Mouse (Mus musculus): ENCODE data around the gene Mthfsd. TPM values are rescaled to one million over a fixed set of nuclear protein-coding genes. Genes with fewer than 3 reads are reported as not detected.

The Mthfsd gene
- polyA plus RNA-seq, 3 experiments from 2014 or later, result 17.1 to 32.0 (median 20.7) TPM

GRCm38 (mm10) chr8:121088281-121088680 lies 19.9 kb downstream of the Mthfsd start:
- no peak for ATAC-seq

GRCm38 (mm10) chr8:121086004-121086900 lies 21.9 kb downstream of the Mthfsd start:
- ATAC-seq, result no peak

- ATAC-seq, result no peak
Observed at GRCm38 (mm10) chr8:121085561-121085960, 22.6 kb downstream of the Mthfsd start.

GRCm38 (mm10) chr8:121085011-121085410 lies 23.2 kb downstream of the Mthfsd start:
- ATAC-seq, result no peak

GRCm38 (mm10) chr8:121084210-121084951 lies 23.8 kb downstream of the Mthfsd start, which contains the start of gene Foxf1:
Foxf1 (plus strand) TSS chr8:121084386.
- no peak for ATAC-seq

GRCm38 (mm10) chr8:121083936-121084209 lies 24.3 kb downstream of the Mthfsd start:
- no peak for ATAC-seq

GRCm38 (mm10) chr8:121083093-121083935 lies 24.9 kb downstream of the Mthfsd start:
- no peak for ATAC-seq

- no peak for ATAC-seq
Observed at GRCm38 (mm10) chr8:121082218-121083092, 25.7 kb downstream of the Mthfsd start.

- ATAC-seq, result no peak
Observed at GRCm38 (mm10) chr8:121081398-121081797, 26.8 kb downstream of the Mthfsd start.

GRCm38 (mm10) chr8:121080361-121081090 lies 27.7 kb downstream of the Mthfsd start:
- no peak for ATAC-seq

GRCm38 (mm10) chr8:121079944-121080343 lies 28.2 kb downstream of the Mthfsd start:
- ATAC-seq, result no peak

GRCm38 (mm10) chr8:121079201-121079600 lies 29.0 kb downstream of the Mthfsd start:
- ATAC-seq, result no peak

GRCm38 (mm10) chr8:121078721-121079120 lies 29.5 kb downstream of the Mthfsd start:
- ATAC-seq, result no peak

- no peak for ATAC-seq
Observed at GRCm38 (mm10) chr8:121076555-121076954, 31.6 kb downstream of the Mthfsd start.

- no peak for ATAC-seq
Observed at GRCm38 (mm10) chr8:121075936-121076335, 32.3 kb downstream of the Mthfsd start.

GRCm38 (mm10) chr8:121074848-121075145 lies 33.4 kb downstream of the Mthfsd start:
- no peak for ATAC-seq

GRCm38 (mm10) chr8:121074108-121074847 lies 33.9 kb downstream of the Mthfsd start:
- no peak for ATAC-seq

- no peak for ATAC-seq
Observed at GRCm38 (mm10) chr8:121073174-121074107, 34.8 kb downstream of the Mthfsd start.

GRCm38 (mm10) chr8:121072406-121073130 lies 35.6 kb downstream of the Mthfsd start:
- ATAC-seq, result no peak

Data from inflammation-experienced regulatory T-cells, adult 6 months (primary cell).